Mouse (Mus musculus): ENCODE measurements around the gene Rnf126.

DNA sequence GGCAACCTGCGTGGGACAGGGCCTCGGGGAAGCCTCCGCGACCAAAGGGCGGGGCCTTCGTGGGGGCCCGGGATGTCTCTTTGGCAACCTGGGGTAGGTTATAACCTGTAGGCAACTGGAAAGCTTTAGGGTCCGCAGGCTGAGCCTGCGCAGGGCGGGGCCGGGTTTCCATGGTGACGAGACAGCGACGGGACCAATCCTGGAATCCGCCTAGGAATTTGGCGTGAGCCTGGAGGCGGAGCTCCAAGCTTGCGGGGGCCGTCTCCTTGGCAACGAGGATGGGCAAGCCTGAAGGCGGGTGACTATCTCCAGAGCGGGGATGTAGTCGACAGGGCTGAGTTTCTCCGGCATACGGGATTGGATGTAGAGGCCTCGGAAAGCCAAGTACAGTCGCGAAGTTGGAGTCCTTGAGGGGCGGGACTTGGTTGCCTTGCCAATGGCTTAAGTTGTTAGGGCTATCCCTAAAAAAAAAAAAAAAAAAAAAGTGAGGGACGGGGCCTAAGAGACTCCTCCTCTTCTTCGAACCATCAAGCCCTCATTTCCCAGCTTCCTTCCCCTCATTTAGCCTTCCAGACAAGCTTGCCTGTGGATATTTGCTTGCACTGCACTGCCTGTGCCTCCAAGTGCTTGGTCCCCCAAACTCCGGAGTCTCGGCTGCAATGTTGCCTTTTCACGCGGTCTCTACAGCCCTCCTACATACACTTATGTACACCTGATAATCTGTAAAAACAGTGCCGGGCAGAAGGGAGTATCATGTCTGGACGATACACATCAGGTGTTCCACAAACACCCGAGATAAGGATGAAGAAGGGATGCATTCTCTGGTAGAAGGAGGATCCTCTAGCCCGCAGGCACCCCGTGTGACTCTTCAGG lies 856 bp upstream of the Rnf126 start:
- TF ChIP-seq POLR2A (IDR thresholded peaks at IDR 0.05; ENCODE audit: low read depth, low read length) (peak; percentile 13), CTCF (IDR thresholded peaks at IDR 0.05; ENCODE audit: borderline replicate concordance, insufficient read depth, low read length) (no peak)

Data from embryonic fibroblast, embryonic 13.5 days (primary cell).